Mouse (Mus musculus): ENCODE measurements around the gene Efna5.

The Efna5 gene

DNA sequence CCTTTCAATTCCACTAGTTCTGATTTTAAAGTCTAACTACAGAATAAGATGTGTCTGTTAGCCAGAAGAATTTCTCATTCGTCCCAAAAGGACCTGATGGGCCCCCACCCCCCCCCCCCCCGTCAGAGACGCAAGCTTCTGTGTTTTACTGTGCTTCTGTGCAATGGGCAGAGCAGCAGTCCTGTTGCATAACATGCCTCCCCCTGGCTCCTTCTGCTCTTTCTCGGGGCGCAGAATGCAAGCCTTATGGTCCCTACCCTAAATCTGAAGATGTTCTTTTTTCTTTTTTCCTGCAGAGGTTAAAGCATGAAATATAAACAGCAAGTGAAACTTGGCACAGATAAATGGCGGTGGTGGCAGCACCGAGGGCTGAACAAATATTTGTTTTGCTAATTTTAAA lies 224.5 kb downstream of the Efna5 start:
- DNase-seq (ENCODE audit: low spot score) = no peak

DNA sequence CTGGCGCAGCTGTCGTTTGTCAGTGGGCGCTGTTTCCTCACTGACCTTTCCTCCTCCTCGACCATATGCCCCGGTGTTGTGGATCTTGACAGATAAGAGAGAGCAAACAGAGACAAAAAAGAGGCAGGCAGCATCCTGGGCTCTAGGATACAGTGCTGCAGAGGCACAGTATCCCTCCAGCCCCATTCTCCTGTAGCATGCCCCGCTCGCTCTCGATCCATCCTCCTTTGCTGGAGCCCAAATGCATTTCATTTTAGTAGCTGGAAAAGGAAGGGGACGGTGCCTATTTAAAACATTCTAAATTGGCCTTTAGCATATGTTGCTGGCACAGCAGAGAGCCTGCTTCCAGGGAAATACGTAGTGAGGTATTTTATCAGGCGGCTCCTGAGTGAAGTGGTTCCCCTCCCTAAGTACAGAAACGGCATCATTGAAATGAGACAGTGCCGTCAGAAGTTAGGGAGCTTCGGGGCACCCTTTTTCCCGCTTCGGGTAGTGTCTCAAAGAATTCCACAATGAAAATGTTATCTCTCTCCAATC lies 225.2 kb downstream of the Efna5 start:
- no peak for DNase-seq (ENCODE audit: low spot score)

DNA sequence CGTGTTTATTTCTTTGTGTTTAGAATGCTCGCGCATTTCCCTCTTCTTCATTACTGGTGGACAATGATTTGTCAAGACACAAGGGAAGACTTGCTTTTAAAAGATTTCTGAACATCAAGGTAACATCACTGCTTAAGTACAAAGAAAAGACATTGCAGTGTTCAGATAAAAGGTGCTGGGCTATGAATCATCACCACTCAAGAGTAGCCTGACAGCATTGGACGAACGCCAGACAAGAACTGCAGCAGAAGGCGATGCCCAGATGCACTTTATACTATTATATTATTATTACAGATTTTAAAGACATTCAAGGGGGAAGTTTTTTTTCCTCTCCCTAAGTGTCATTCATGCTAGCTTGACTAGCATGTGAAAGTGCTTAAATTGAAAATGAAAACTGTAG lies 228.7 kb downstream of the Efna5 start:
- no peak for DNase-seq (ENCODE audit: low spot score)

DNA sequence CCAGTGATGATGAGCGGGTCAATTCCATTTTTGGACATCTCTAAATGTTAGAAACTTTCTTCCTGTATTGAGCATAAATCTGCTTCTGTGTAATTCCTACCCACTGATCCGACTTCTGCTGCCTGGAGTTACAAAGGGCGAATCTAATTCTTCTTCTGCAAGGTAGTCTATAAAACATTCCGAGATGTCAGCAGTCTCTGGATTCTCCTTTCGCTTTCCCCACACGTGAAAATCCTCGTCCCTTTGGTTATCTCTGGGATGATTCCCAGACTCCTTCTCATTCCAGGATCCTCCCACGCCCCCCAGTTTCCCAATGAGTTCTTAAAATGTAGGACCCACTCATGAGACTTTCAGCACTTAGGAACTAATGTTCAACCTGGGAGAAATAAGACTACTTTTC lies 229.4 kb downstream of the Efna5 start:
- DNase-seq (ENCODE audit: low spot score) = no peak

DNA sequence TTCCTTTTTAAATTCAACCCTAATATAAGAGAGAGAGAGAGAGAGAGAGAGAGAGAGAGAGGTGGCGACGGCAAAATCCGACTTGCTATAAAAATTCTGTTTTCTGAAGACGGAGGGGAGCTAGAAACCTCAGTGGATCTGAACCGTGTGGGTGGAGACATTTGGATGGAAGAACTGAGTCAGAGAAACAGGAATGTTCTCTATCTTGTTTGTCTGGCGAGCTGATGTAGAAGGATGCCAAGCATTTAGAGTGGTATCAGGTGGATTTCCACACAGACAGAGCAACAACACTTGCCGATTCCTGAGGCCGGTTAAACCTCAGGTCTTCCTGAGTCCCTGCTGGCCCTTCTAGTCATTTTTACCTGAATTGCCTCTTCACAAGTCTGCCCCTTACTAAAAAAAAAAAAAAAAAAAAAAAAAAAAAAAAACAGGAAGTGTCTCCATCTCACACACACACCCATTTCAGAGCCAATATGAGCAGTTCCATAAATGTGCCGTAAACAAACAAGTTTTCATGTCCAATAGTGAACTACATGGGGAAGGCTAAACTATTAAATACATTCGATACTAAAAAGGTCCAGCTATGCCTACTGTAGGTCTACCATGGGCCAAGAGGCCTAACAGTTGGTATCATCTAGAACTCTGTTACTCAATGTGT lies 231.7 kb downstream of the Efna5 start:
- DNase-seq (ENCODE audit: low spot score) = no peak

DNA sequence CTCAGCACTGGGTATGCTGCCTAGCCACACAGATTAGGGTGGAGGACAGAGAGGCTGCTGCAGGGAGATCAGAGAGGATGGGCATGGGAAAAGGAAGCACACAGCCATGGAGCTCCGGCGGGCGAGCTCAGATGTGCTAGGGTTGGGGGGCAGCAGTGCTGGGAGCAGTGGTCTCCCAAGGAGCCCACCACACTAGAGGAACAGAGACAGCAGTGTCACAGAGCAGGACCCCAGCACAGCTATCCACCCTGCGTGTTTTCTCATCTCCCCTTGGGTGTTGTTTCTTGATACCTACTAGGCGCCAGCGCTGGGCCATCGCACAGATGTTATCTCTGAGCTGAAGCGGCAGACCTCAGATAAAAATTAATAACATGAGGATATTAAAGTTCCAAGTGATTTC lies 234.3 kb downstream of the Efna5 start:
- DNase-seq (ENCODE audit: low spot score) = no peak

DNA sequence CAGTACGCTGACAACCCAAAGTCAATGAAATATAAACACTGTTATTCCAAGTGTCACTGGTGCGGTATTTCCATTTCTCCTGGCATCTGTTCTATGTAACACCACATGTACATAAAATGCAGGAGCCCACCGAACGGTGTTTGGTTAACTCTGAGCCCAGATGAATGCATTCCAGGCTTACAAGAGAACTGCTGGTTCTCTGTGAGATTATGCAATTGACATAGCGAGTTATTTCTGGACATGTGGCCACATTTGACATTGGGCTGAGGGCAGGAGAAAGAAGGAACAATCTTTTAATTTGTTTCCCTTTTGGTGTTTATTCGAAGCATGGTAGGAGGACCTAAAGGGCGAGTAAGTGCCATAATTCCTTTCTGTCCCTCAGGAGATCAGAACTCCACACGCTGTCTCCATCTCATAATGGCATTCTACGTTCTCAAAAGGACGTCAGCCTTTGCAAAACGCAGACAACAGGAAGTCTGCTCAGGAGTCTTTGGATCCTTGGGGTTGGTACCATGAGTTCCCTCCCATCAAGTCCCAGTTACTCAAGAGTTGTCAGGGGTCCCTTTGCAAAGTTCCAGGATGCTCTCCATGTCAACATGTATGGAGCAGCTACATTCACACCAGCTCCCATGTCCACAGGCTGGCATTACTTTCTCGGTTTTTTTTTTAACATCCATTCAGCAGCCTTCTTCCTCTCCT lies 238.5 kb downstream of the Efna5 start:
- DNase-seq (ENCODE audit: low spot score) = no peak

DNA sequence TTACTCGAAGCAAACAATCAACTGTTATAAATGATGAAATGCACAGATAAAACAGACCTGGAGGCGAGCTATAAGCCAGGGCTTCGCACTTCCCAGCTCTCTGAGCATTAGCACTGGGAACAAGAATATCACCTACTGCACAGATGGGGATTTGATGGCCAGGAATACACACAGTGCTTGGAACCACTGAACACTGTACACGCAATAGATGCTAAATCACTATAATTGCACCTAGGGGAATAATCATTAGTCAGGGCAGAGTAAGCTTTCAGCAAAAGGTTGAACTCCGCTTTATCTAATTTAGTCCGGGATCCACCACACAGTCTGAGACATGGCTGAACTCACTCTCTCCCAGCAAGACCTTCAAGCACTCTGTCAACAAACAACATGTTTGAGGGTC lies 240.5 kb downstream of the Efna5 start:
- DNase-seq (ENCODE audit: low spot score) = no peak

DNA sequence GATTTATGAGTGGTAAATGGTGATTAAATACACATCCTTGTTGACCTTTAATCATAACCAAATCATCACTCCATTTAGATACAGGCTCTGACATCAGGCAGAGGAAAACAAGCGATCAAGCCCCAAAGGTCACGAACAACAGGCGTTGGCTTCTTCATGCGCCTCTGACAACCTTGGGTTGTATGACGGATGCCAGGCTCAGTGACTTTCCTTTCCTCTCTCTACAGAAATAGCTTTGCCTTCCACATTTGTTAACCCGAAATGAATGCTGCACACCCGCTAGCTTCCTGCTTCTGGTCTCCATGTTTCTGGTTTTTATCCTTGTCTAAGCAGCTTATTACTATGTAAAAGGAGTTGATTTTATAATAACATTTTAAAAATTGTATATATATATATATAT lies 244.2 kb downstream of the Efna5 start:
- no peak for DNase-seq (ENCODE audit: low spot score)

DNA sequence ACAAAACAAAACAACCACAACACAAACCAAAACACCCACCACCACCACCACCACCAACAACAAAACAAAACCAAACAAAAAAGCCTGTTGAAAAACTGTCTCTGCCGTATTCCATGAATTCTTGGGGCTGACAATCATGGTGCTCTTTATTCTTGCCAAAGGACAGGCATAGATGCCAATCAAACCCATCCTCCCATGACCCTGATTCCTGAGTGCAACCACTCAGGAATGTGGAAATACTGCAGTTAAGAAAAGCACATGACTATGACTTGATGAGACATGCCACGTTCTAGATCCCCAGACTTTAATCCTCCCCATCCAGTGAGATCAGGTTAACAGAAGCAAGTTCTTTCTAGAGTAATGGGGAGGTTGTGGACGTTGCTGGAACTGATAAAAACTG lies 246.2 kb downstream of the Efna5 start:
- no peak for DNase-seq (ENCODE audit: low spot score)

DNA sequence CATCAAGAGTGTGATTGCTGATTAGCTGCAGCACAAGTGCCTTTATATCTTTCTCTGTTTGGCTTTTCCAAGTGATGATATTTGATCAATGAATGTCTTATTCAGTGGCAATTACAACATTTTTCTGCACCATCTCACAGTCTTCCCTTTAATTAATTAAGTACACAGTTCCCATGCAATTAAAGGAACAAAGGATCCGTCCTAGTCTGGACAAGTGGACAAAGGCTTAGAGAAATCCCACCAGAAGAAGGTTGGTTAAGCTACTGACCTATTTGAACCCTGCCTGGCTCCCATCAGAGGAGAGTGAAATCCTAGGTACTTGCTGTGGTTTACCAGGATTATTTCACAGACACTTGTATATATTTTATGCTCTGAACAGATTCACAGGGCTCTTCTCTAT lies 252.6 kb downstream of the Efna5 start:
- DNase-seq (ENCODE audit: low spot score) = no peak

DNA sequence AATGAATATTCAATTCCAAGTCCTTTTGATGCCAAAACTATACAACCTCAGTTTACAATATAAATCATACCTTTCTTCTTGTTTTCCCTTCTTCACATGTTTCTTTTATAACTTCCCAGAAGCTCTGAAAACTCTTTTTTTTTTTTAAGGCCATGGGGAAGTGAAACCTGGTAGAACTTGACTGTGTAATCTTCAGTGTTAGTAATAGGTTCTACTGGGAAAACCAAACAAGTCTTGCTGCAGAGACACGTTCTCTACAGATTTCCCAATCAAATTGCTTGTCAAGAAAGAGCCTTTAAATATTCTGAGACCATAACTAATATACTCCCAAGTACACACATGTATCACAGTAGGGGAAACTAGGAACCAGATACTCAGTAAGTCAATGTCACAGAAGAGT lies 253.6 kb downstream of the Efna5 start:
- DNase-seq (ENCODE audit: low spot score) = no peak

DNA sequence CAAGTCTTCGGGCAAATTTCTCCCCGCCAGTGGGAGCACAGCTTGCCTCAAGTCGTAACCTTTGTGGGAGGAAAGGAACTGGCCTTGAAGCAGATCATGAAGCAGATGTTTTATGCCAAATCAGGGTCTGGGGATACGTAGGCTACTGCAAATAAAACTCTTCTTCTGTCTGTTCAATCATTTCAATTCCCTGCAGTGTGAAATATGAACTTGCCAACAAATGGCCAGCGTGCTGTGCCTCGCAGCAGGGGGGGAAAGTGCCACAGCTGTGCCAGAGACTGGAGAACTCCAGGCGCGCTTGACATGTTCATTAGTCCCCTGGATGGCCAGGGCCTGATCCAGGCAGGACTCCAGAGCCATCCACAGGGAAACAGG lies 255.5 kb downstream of the Efna5 start:
- DNase-seq (ENCODE audit: low spot score) = no peak

DNA sequence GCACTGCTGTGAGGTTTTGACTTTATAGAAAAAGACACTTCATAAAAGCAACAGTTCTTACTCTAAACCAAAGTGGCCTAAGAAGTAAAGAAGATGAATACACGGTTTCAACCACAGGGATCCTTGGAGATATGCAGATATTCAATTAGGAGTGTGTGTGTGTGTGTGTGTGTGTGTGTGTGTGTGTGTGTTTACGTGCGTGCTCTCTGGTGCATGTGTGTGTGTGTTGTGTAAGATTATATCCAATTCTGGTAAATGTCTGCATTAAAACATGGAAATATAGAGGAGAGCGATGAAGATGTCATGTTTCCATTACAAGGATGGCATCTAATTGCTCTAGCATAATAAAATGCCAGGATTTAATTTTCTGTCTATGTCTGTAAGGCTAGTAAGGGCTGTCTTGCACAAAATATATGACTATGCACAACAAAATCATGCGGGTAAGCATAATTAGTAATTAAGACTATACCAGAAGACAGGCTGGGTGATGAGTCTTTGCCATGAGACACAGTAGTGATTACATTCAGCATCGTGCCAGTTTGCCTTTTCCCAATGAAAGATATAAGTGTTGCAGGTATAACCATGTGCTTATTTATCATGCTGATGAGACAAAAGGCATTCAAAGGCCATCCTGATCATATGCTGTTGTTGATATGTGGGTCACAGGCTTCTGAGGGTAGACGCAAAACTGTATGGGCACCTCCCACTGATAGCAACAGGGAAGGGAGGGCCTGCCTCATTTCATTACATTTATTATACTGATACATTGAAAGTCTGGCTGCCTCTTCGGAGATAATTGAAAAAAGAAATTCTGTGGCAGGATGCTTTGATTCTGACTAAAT lies 256.1 kb downstream of the Efna5 start:
- DNase-seq (ENCODE audit: low spot score) = no peak

DNA sequence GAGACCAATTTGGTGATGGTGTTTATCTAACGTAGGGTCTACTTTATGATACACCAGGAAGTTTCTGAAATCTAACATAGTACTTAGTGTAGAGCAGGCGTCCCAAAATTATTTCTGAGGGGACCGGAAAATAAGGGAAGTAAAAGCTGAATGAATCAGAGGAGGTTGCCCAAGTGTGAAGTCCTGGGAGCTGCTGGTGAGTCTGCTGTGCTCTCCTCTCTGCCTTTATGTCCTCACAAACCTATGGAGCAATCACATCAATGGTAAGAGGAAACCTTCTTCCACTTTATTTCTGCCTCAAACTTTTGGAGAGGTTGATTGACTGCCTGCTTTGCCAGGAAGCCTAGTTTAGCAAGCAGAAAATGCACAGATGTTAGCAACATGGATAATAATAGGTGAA lies 257.9 kb downstream of the Efna5 start:
- DNase-seq (ENCODE audit: low spot score) = no peak

DNA sequence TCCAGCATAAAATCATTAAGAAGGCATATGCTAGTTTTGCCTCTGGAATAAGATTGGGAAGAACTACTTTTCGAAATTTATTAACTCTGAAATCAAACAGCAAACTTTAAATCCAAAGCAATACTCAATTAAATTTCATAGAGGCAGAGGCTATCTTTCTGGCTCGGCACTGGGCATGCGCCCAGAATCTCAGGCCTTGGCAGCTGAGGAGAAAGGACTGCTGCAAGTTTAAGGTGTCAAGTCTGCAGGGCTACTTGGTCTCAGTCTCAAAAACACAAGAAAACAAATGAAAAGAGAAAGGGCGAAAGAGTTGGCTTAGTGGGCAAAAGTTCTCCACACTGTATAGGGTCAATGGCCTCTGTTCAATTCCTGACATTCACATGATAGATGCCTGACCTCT lies 258.6 kb downstream of the Efna5 start:
- peak; percentile 12 for DNase-seq (ENCODE audit: low spot score)

DNA sequence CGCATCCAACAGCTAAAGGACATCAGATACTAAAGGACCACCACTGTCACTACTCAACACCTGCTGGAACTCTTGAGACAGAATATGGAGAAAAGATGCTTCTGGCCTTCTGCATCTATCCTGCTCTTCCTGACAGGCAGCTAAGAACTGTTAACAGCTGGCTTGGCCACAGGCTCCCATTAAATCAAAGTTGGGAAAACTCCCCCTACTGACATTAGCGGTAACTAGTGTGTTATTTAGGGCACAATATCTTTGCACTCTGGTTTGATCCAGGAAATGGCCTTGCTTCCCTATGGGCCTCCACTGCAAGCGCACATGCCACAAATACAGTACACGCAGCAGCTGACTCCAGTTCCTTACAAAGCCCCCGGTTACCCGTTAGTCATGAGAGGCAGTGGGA lies 266.0 kb downstream of the Efna5 start:
- no peak for DNase-seq (ENCODE audit: low spot score)

DNA sequence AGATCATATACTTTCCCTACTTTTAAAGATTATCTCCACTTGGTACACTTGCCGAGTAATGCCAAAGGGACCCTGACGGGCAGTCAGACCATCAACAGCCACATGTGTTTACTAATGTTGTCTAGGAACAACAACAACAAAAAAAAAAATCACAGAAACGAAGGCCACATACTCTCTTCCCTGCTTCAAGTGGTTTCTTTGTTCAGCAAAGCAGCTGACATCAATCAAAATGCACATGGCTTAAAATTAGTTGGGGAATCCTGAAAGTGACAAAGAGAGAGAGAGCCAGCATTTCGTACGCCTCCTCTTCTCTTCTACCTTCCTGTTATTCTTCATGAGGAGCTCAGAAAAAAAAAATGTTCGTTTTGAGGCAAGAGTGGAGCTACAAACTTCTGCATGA lies 266.4 kb downstream of the Efna5 start:
- no peak for DNase-seq (ENCODE audit: low spot score)

DNA sequence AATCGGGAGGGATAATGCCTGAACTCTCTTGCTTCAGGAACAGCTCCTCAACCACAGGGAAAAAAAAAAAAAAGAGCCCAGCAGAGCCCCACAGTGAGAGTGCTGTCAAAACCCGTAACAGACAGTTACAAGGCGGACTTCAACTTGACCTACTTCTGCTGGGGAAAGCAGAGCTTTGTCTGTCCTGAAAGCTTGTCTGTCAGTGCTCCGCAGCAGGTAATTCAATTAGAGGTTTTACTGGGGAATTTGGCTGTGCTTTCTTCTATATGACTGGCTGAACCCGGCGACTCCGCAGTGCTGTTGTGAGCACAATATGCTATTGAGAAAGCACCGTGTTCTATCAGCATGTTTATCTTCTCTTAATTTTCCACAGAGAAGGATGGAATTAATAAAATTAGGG lies 266.9 kb downstream of the Efna5 start:
- DNase-seq (ENCODE audit: low spot score) = no peak

DNA sequence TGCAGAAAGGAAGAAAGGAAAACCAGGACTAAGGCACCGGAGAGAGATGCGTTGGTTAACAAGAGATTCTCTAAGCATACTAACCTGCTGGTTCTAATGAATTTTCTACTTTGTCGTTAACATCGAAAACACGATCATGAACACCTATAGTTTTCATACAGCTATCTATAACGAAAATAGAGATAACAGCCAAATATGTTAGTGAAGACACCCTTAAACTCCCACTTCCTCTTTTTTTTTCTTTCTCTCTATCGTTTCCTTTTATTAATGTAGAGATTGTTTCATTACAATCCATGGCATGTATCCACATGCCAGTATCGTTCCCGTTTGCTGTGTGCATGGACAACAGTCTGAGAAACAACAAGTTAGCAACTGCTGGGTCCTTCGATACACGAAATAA lies 267.9 kb downstream of the Efna5 start:
- DNase-seq (ENCODE audit: low spot score) = no peak

DNA sequence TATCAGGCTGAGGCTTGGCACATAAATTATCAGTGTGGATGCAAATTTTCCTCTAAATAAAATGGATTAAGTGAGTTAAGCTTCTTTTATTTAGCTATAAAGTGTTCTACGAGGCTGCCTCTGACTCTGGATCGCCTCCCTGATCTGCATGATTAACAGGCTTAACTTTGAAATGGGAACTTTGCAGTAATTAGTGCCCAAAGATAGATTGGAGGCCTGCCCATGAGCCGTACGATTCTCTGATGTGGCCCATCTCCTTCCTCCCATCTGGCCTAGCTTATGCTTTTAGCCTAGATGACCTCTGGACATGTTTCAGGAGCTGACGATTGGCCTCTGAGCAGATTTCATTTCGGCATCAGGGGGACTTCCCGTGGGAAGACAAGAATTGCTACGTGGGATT lies 273.0 kb downstream of the Efna5 start:
- DNase-seq (ENCODE audit: low spot score) = no peak

DNA sequence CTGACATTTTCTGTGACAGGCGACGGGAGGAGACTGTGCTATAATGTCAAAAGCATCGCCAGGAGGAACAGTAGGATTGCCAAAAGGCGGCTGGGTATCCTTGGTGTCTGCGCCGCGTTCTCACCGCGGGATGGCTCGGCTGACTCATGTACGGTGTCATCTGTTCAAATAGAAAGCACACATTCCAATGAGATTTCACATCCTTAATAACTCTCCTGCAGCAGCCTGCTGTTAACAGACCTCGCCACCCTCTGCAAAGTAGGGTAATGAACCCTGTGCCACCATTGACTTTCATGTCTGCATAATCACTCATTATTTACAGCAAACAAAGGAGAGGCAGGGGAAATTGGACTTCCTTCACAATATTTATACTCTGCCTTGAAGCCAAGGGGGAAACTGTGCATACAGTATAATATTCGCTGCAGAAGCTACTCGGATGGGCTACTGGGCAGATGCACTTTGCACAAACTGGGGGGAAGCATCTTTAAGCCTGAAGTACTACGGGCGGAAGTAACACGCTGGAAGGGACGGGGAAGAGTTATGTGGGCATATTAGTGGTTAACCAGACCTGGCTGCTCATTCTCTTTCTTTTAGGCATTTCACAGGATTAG lies 273.7 kb downstream of the Efna5 start:
- DNase-seq (ENCODE audit: low spot score) = no peak

DNA sequence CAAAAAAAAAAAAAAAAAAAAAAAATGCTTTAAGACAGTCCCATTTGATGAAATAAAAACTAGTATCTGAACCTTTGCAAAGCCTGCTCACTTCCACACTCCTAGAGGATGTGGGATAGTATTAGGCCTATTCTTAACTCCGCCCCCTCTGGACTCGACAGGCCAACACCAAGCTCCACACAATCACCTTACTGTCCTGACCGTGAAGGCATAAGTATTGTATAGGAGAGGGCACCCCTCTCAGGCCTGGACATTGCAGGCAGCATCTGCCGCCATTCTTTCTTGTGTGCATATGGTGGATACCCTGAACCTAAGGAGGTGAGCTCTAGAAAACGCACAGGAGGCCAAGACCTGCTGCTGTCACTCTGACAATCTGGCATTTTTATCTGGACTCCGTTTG lies 274.4 kb downstream of the Efna5 start:
- DNase-seq (ENCODE audit: low spot score) = no peak

All from ovary, postnatal 36 days (tissue).